Mouse (Mus musculus) gastrocnemius, adult 2 months (tissue): ENCODE data around the gene Tmem245. TPM values are rescaled to one million over a fixed set of nuclear protein-coding genes. Genes with fewer than 3 reads are reported as not detected.

Experiments
- DNase-seq: peaks from one replicate; pipeline ENCODE4 v3.0.0; 2022
- H3K27ac ChIP-seq: fragments of 200-600 bp; 2 replicates; pipeline ENCODE4 v1.8.1; 2022; ENCODE audit warnings: mild to moderate bottlenecking
- H3K4me3 ChIP-seq: fragments of 200-600 bp; 2 replicates; pipeline ENCODE4 v1.8.1; 2022; ENCODE audit warnings: mild to moderate bottlenecking, moderate library complexity
- CTCF ChIP-seq: fragments of 200-600 bp; IDR thresholded peaks from 2 replicates; pipeline ENCODE4 v1.8.1; 2022; ENCODE audit warnings: antibody characterized with exemption, mild to moderate bottlenecking, moderate library complexity
- intact Hi-C: fragments of 180-260 bp; cut with DNase I; formaldehyde crosslinking; loops from one replicate; pipeline ENCODE4 v1.15.1; 2025
- total RNA-seq, 2 experiments: library from RNA; stranded (reverse); gene quantifications; 2 replicates each; pipeline ENCODE4 v1.2.3; 2021

Tmem245 gene
- total RNA-seq, 2 experiments from 2014 or later = 18.0 to 24.6 TPM

DNA sequence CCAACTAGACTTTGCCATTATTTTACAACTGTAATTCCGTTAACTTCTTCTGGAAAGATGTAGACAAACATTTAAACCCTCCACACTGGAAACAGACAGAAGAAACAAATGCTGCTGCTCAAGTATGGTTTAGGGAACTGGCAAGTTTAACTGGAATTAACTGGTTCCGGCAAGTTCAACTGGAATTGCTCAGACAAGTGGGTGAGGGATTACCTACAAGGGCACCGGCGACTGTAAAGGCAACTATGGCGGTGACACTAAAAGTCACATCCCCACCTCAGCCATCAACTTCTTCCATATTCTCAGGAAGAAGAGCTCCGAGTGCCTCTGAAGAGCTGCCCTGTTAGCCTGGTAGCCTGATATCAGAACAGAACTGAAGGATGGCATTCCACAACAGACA, 32.9 kb downstream of the Tmem245 start:
- Histone ChIP-seq H3K4me3 (no peak overlapping the region), H3K27ac (no peak overlapping the region)
- intact Hi-C loops = no loop called here
- no peak for DNase-seq
- TF ChIP-seq CTCF = no peak

GRCm38 (mm10) chr4:56912382-56913001, 34.7 kb downstream of the Tmem245 start:
- no peak for DNase-seq
- no peak for TF ChIP-seq CTCF
- Histone ChIP-seq H3K27ac (no peak overlapping the region), H3K4me3 (no peak overlapping the region)
- intact Hi-C loops = no loop called here

GRCm38 (mm10) chr4:56909568-56909967, 37.7 kb downstream of the Tmem245 start:
- Histone ChIP-seq H3K27ac (no peak overlapping the region), H3K4me3 (no peak overlapping the region)
- DNase-seq = no peak
- intact Hi-C loops = no loop called here
- no peak for TF ChIP-seq CTCF

DNA sequence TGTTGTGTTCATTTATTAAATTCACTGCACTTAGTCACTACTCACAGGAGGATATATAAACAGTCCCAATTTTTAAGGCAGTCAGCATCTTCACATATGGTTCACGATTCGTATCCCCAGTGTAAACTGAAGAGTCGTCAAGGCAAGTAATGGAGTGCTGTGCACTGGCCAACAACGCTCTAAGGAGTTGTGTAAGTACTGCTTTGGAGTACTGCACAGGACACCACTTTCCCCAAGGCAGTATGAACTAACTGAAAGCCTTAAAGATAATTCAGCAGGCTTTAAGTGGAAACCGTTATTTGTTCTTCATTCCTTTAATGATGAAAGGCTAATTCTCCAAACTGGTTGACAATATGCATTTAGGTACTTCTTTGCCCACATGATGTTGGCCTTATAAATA, 39.6 kb downstream of the Tmem245 start:
- no peak for DNase-seq
- H3K4me3 ChIP-seq = no peak overlapping the region
- no peak overlapping the region for H3K27ac ChIP-seq
- intact Hi-C loops = no loop called here
- TF ChIP-seq CTCF = no peak

GRCm38 (mm10) chr4:56906926-56907325, 40.3 kb downstream of the Tmem245 start:
- intact Hi-C loops = no loop called here
- no peak for TF ChIP-seq CTCF
- no peak for DNase-seq
- H3K4me3 ChIP-seq = no peak overlapping the region
- no peak overlapping the region for H3K27ac ChIP-seq

DNA sequence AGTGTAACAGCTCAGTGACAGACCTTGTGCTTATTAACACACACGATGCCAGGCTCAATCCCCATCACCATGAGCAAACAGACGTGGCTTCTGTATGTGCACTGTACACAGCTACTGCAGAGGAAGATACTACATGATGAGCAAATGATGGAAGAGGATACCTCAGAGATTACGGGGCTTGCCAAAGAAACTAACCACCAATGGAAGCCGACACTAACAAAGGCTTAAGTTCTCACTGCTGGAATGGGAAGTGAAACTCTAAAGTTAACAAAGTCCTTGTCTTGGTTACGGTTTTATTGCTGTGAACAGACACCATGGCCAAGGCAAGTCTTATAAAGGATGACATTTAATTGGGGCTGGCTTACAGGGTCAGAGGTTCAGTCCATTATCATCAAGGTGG, 41.7 kb downstream of the Tmem245 start:
- intact Hi-C loops = no loop called here
- DNase-seq = no peak
- no peak overlapping the region for H3K27ac ChIP-seq
- no peak overlapping the region for H3K4me3 ChIP-seq
- TF ChIP-seq CTCF = no peak

DNA sequence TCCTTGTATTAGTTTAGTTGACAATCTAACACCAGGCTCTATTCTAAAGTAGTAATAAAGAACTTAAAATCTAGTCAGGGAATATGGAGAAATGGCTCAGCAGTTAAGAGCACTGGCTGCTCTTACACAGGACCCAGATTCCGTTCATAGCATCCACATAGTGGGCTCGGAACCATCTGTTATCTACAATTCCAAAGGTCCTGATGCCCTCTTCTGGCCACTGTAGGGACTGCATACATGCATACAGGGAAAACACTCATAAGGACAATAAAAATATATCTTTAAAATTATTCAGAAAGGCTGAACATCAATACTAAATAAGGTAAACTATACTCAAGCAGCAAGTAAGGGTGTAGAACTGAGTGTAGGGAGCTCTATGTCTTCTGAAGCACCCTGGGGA, 45.6 kb downstream of the Tmem245 start:
- peak; percentile 58 for TF ChIP-seq CTCF
- H3K4me3 ChIP-seq = no peak overlapping the region
- H3K27ac ChIP-seq = no peak overlapping the region
- intact Hi-C loops = no loop called here
- DNase-seq = no peak

DNA sequence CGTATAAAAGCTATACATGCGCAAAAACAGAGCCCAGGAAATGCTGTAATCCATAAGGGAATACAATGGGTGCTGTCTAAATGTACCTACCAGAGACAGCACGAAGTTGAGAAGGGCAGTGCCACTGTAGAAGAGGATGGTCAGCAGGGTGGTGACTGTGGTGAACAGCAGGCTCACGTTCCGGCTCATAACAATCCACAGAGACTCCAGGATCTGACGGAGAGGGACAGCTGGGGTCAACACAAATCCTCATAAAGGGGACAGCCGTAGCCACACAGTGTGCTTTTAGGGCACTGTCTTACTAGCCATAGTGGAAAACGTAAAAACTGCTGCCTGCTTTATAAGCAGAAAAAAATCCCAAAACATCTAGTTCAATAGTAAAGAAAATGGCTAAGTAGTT, 48.0 kb downstream of the Tmem245 start:
- DNase-seq = no peak
- TF ChIP-seq CTCF = no peak
- Histone ChIP-seq H3K4me3 (no peak overlapping the region), H3K27ac (no peak overlapping the region)
- intact Hi-C loops = no loop called here

GRCm38 (mm10) chr4:56897511-56897910, 49.7 kb downstream of the Tmem245 start:
- TF ChIP-seq CTCF = peak; percentile 31
- intact Hi-C loops = no loop called here

GRCm38 (mm10) chr4:56894196-56894595, 53.0 kb downstream of the Tmem245 start:
- no peak for TF ChIP-seq CTCF
- intact Hi-C loops = no loop called here
- Histone ChIP-seq H3K27ac (no peak overlapping the region), H3K4me3 (no peak overlapping the region)
- DNase-seq = no peak

More at GRCm38 (mm10) chr4:56897511-56897910, 49.7 kb downstream of the Tmem245 start:
- no peak overlapping the region for H3K4me3 ChIP-seq
- DNase-seq = no peak
- no peak overlapping the region; the same call in 1 of the 2 replicates for H3K27ac ChIP-seq

DNA sequence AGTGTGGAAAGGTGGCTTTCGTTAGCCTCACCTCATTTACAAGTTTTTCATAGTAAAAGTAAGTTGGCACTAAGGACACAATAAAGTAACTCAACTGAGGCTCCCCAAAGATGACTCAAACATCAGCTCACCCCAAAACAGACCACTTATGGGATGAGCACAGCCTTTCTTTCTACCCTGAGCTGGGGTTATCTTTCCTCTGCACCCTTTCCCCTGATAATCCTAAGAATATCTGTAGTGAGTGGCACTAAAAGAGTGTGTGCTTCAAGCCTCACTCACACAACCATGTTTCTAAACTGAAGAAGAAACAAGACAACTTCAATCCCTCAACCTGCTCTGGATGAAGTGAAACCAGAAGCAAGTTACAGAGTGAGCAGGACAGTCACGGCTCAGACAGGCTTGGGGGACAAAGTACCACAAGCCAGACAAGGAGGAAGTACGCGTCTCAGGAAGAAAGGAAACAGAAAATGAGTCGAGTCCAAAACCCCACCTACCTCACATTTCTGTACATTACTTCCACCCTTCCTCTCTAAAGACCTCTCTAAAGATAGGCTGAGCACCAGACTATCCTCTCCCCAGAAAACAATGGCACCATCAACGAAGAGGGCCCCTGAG, 54.6 kb downstream of the Tmem245 start:
- no peak overlapping the region for H3K27ac ChIP-seq
- H3K4me3 ChIP-seq = no peak overlapping the region
- DNase-seq = no peak
- TF ChIP-seq CTCF = no peak
- intact Hi-C loops = no loop called here

DNA sequence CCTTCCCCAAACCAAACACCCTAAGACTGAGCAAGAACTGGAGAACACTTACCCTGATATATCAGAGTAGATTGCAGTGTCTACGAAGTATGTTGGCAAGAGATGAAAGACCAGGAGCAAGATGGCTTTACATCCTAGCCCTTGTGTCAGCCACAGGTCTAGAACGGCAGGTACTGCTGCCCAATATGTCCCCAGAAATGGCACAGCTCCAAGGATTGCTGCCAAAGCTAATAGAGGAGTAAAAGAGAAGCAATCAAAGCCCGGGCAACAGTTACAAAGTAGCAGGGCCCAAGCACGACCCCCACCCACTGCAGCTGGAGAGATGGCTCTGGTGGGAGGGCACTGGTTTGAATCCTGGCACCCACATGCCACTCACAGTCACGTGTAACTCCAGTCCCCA, 58.8 kb downstream of the Tmem245 start:
- Histone ChIP-seq H3K4me3 (no peak overlapping the region), H3K27ac (no peak overlapping the region)
- TF ChIP-seq CTCF = no peak
- intact Hi-C loops = no loop called here
- DNase-seq = no peak

DNA sequence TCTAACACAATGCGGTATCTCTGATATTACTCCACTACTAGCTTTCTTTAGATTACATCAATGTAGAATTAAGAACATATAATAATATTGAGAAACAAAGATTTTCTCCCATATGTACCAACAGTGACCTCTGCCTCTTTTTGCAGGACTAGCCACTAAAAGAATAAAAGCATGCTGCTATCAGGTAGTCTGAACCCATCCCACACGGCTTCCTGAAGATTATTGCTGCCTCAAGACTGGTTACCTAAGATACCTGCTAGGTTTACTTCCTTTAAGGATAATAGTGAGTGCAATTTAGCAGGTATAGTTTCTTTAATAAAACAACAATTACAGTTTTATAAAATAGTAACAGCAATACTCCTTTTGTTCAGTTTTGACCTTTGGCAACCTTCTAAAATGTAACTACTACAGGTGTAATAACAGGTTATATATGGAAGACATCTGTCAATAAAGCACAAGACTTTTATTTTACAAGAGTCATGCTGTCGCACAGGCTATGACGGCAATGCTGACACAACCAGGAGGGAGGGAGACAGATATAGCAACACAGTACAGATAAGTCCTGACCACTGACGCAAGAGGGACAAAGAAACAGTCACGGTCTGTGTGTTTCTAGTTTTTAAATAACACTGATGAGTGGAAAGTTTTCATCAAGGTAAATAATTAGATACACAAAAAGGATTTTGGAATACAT, 60.8 kb downstream of the Tmem245 start:
- intact Hi-C loops = no loop called here
- TF ChIP-seq CTCF = no peak
- DNase-seq = no peak
- H3K4me3 ChIP-seq = no peak overlapping the region
- H3K27ac ChIP-seq = no peak overlapping the region
